Mouse (Mus musculus) spleen, adult 2 months (tissue): Measurements from ENCODE around the gene Ttc19. TPM values are rescaled to one million over a fixed set of nuclear protein-coding genes. Genes with fewer than 3 reads are reported as not detected.

Experiments
- DNase-seq, 2 experiments: peaks; one replicate each; pipeline versions ENCODE4 v3.0.0 to v3.0.0-alpha.2; 2012 to 2021; ENCODE audit warnings: low spot score in 2 of 2, low read depth in 1 of 2
- H3K27ac ChIP-seq: fragments of 200-500 bp; 2 replicates; pipeline ENCODE4 v1.5.1; 2012; ENCODE audit warnings: low read length, inconsistent platforms; ENCODE audit not compliant: insufficient read depth
- H3K27me3 ChIP-seq: fragments of 200-500 bp; 2 replicates; pipeline ENCODE4 v1.6.1; 2012; ENCODE audit warnings: mild to moderate bottlenecking, moderate library complexity, low read length, inconsistent platforms; ENCODE audit not compliant: control insufficient read depth, insufficient read depth
- H3K36me3 ChIP-seq: fragments of 200-500 bp; 2 replicates; pipeline ENCODE4 v1.6.1; 2012; ENCODE audit warnings: mild to moderate bottlenecking, low read length, inconsistent platforms; ENCODE audit not compliant: control insufficient read depth, insufficient read depth
- H3K4me1 ChIP-seq: fragments of 200-500 bp; 2 replicates; pipeline ENCODE4 v1.6.1; 2011; ENCODE audit warnings: inconsistent platforms; ENCODE audit not compliant: control insufficient read depth, insufficient read depth, insufficient read length
- H3K4me3 ChIP-seq: fragments of 200-500 bp; 2 replicates; pipeline ENCODE4 v1.5.1; 2011; ENCODE audit warnings: mild to moderate bottlenecking, inconsistent platforms; ENCODE audit not compliant: insufficient read depth, insufficient read length; ENCODE audit errors: extremely low read depth
- CTCF ChIP-seq: fragments of 200-500 bp; IDR thresholded peaks from 2 replicates; pipeline ENCODE4 v1.5.1; 2011; ENCODE audit warnings: mild to moderate bottlenecking, inconsistent platforms; ENCODE audit not compliant: insufficient read depth, insufficient read length, insufficient replicate concordance; ENCODE audit errors: extremely low read depth
- POLR2A ChIP-seq: fragments of 200-500 bp; IDR thresholded peaks from 2 replicates; pipeline ENCODE4 v1.6.1; 2011; ENCODE audit warnings: low read depth, low read length, inconsistent platforms
- WGBS: fragments of 180-500 bp; shearing (Covaris S2); methylation state at CpG from one replicate; pipeline ENCODE4 v1.1.7; 2018; 5-methylcytosine and 5-hydroxymethylcytosine counted together
- polyA plus RNA-seq: library from polyadenylated mRNA; depleted of rRNA; stranded (reverse); fragments of >200 nt; gene quantifications from 2 replicates; pipeline ENCODE4 v1.2.3, GENCODE M21; 2012

The Ttc19 gene
- polyA plus RNA-seq, 1 experiment = 4.4 TPM

DNA sequence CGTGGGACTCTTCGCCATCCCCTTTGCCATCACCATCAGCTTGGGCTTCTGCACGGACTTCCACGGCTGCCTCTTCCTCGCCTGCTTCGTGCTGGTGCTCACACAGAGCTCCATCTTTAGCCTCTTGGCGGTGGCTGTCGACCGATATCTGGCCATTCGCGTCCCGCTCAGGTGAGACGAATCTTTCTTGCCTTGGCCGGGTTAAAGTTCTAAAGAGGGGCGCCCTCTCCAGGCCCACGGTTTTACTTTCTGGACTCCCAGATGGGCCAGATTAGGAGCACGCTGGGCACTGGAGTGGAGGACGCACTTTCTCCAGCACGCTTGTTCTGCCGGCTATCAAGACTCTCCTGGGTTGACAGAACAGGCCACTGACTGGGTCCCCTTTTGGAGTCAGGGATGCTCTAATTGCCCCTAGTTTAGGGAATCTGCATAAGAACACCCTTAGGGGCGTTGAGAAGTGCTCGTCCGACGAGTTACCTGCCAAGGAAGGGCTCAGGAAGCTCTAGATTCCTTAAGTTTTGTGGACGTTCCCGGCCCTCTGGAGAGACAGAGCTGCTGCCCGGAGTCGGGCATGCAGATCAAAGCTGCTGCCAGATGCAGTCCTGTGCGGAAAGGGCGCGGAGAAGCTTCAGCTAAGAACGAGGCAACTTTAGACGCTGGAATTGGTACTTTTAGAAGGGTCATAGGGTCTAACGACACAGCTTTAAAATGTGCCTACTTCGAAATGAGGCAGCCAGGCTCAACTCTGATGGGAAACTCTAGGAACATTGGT, 31.8 kb upstream of the Ttc19 start:
- Histone ChIP-seq H3K4me1 (peaks cover 5% of the 10 kb centered on the region), H3K27me3 (peaks cover 8% of the 10 kb centered on the region), H3K36me3 (no peaks in the 10 kb centered on the region), H3K4me3 (peak overlapping the region; percentile 51; the same call in 1 of the 2 replicates), H3K27ac (no peak overlapping the region)
- DNase-seq = no peak
- no peak for TF ChIP-seq POLR2A
- 14% methylated on average over 35 of the region's 35 CpGs for WGBS

GRCm38 (mm10) chr11:62251047-62251446, 30.2 kb upstream of the Ttc19 start:
- Histone ChIP-seq H3K4me3 (no peak overlapping the region), H3K36me3 (no peaks in the 10 kb centered on the region), H3K27me3 (peaks cover 8% of the 10 kb centered on the region), H3K27ac (no peak overlapping the region), H3K4me1 (peaks cover 5% of the 10 kb centered on the region)
- WGBS = 14% methylated on average over 11 of the region's 11 CpGs
- no peak for DNase-seq
- no peak for TF ChIP-seq CTCF
- TF ChIP-seq POLR2A = no peak

DNA sequence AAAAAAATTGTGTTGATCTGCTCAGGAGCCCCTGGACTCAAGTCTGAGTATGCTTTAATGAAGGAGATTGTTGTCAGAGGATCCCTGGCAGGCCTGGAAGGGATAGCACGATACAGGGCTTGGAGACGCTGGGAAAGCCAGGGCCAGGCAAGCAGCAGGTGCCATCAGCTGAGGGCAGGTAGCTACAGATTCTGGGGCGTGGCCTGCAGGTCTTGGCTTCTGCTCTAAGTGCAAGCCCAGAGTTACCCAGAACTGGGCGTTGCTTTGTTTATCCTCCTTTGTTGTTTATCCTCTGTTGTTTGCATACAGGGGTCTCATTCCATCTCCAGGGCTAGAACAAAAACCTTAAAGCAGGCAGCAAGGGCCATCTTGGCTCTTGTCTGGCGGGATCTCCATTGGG, 27.9 kb upstream of the Ttc19 start:
- Histone ChIP-seq H3K36me3 (no peaks in the 10 kb centered on the region), H3K27me3 (peaks cover 6% of the 10 kb centered on the region), H3K4me1 (peaks cover 5% of the 10 kb centered on the region), H3K27ac (no peak overlapping the region), H3K4me3 (no peak overlapping the region)
- TF ChIP-seq CTCF (no peak), POLR2A (no peak)
- DNase-seq = no peak
- 89% methylated on average over 5 of the region's 5 CpGs for WGBS

DNA sequence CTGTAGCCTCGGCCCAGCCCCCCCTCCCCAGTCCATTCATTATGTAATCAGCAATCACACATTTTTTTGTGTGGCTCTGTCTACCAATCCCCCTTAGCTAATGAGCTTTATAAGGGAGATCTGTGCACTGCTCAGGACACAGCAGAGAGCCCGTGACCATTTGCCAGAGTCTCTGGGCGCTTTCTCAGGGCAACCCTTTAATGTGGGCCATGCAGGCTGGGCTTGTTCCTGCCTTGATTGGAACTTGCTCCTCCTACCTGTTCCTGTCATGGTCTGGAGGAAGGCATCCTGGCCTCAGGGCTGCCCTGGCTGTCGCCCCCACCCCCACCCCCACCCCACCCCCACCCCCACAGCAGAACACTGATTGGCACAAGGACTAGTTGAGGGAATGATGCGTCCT, 22.1 kb upstream of the Ttc19 start:
- DNase-seq = no peak
- H3K36me3 ChIP-seq = no peaks in the 10 kb centered on the region
- TF ChIP-seq POLR2A (no peak), CTCF (no peak)
- H3K4me1 ChIP-seq = no peaks in the 10 kb centered on the region
- H3K4me3 ChIP-seq = no peak overlapping the region
- H3K27ac ChIP-seq = no peak overlapping the region
- H3K27me3 ChIP-seq = no peaks in the 10 kb centered on the region
- 45% methylated on average over 5 of the region's 5 CpGs for WGBS

GRCm38 (mm10) chr11:62263599-62263998, 17.7 kb upstream of the Ttc19 start:
- no peak for TF ChIP-seq CTCF
- TF ChIP-seq POLR2A = no peak
- no peak overlapping the region for H3K27ac ChIP-seq
- no peak for DNase-seq

GRCm38 (mm10) chr11:62264018-62264417, 17.3 kb upstream of the Ttc19 start:
- 90% methylated on average over 7 of the region's 7 CpGs for WGBS
- TF ChIP-seq POLR2A (no peak), CTCF (no peak)
- H3K4me1 ChIP-seq = no peaks in the 10 kb centered on the region
- H3K36me3 ChIP-seq = 0 out of 2 replicates have a peak, but pooled peaks cover 1% of the 10 kb centered on the region
- no peak for DNase-seq
- no peak overlapping the region for H3K4me3 ChIP-seq
- no peak overlapping the region for H3K27ac ChIP-seq
- no peaks in the 10 kb centered on the region for H3K27me3 ChIP-seq

More at GRCm38 (mm10) chr11:62263599-62263998, 17.7 kb upstream of the Ttc19 start:
- WGBS = 81% methylated on average over 7 of the region's 7 CpGs
- no peak overlapping the region for H3K4me3 ChIP-seq
- H3K27me3 ChIP-seq = no peaks in the 10 kb centered on the region
- H3K36me3 ChIP-seq = 0 out of 2 replicates have a peak, but pooled peaks cover 1% of the 10 kb centered on the region
- no peaks in the 10 kb centered on the region for H3K4me1 ChIP-seq

- Histone ChIP-seq H3K36me3 (0 out of 2 replicates have a peak, but pooled peaks cover 1% of the 10 kb centered on the region), H3K4me1 (no peaks in the 10 kb centered on the region), H3K27ac (no peak overlapping the region), H3K27me3 (no peaks in the 10 kb centered on the region), H3K4me3 (no peak overlapping the region)
- WGBS = 93% methylated on average over 7 of the region's 7 CpGs
- no peak for DNase-seq
- no peak for TF ChIP-seq CTCF
Measured at GRCm38 (mm10) chr11:62265642-62266041, 15.6 kb upstream of the Ttc19 start.
